9 mouse cellular contexts compared by ENCODE assay signal in the genomic region with DNA sequence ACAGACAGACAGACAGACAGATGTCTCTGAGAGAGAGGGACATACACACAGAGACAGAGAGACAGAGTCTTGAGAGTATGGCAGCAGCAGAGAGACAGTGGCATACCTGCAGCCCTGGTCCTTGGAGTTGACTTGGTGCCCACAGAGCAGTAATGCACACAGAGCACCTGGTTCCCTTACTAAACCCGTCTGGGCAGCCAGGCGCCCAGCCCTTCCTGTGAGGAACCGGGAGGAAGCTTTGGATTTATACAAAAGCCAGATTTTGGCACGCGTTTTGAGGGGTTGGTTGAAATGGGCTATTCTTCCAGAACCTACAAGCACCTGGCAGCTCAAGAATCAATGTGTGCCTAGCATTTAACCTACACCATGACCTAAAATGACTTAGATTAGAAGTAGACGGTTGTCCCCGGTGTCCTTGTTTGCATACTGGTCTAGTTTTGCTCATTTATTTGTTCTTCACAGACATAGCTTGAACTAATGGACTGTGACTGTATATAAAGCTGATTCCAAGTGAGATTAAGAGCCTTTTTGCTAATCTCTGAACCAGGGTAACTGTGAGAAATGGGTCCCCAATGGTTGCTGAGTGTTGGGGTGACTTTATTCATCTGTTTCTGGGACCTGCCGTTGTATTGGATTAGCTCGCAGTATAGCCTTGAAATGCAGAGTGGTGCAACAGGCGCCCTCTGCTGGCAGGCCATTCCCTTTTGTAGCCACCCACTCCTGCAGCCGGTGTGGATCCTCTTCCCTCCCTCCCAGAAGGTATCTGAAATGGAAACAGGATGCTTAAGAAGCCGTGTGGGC.
A peak's percentile ranks its signal among the peaks of the same experiment; 100 is the strongest.
DNase-seq lines count a peak whose midpoint lies in the region; ATAC-seq and TF ChIP-seq lines count a peak whose summit lies in the region.
"Had no signal": no experiment of that assay in that cellular context is flagged by ENCODE, and none has a peak within 500 bp of the region (broad histone marks: within the 10 kb centered on the region; RNA-seq: fewer than 3 reads in every experiment).

No protein-coding gene starts in this region.

- no peak overlapping the region for H3K27ac ChIP-seq in embryonic facial prominence, embryonic 12.5 days
- no peak overlapping the region for H3K27ac ChIP-seq in limb, embryonic 14.5 days (replicated peaks; ENCODE audit: low read depth, low read length)
- H3K27ac ChIP-seq: embryonic facial prominence, embryonic 13.5 days had no signal

- peak; percentile 84 to 86 for DNase-seq in B cell, adult 2 months
- DNase-seq in adrenal gland, postnatal 4 days (ENCODE audit: low spot score in 2 of 2): peak; percentile 63 to 75
- DNase-seq in heart, adult 9 months (ENCODE audit: low spot score in 2 of 2): peak; percentile 63 to 65
- peak; percentile 90 for DNase-seq in kidney, adult 9 months
- peak; percentile 81 for DNase-seq in limb, embryonic 14.5 days (ENCODE audit: low spot score)
- DNase-seq in naive thymus-derived CD4-positive, alpha-beta T cell, adult 2 months (ENCODE audit: low read depth): peak; percentile 93
- peak; percentile 85 for DNase-seq in splenic B cell, adult 2 months (ENCODE audit: low read depth, low spot score)

- no peak for TF ChIP-seq POLR2A in limb, embryonic 14.5 days (IDR thresholded peaks at IDR 0.05; ENCODE audit: borderline replicate concordance, extremely low read depth, insufficient read depth, insufficient read length)

- no peak overlapping the region for H3K4me3 ChIP-seq in embryonic facial prominence, embryonic 12.5 days
- no peak overlapping the region for H3K4me3 ChIP-seq in limb, embryonic 14.5 days (replicated peaks; ENCODE audit: low read length)
- H3K4me3 ChIP-seq: embryonic facial prominence, embryonic 13.5 days had no signal

- 39% methylated on average over 12 of the region's 12 CpGs for WGBS in embryonic facial prominence, embryonic 12.5 days
- 44% methylated on average over 12 of the region's 12 CpGs for WGBS in limb, embryonic 14.5 days

- ATAC-seq in embryonic facial prominence, embryonic 12.5 days (ENCODE audit: insufficient number of reproducible peaks, insufficient read depth, low FRiP score, low TSS enrichment): 0 out of 2 replicates have a peak, but pooled peaks have one; percentile 45
- ATAC-seq in limb, embryonic 14.5 days (ENCODE audit: low FRiP score, low read depth): 0 out of 2 replicates have a peak, but pooled peaks have one; percentile 64

- no peak overlapping the region for H3K4me2 ChIP-seq in embryonic facial prominence, embryonic 12.5 days (replicated peaks)
- no peak overlapping the region for H3K4me2 ChIP-seq in limb, embryonic 14.5 days (replicated peaks; ENCODE audit: low read depth, low read length, severe bottlenecking)
- H3K4me2 ChIP-seq: embryonic facial prominence, embryonic 13.5 days had no signal

- H3K9me3 ChIP-seq in embryonic facial prominence, embryonic 12.5 days: no peaks in the 10 kb centered on the region
- no peaks in the 10 kb centered on the region for H3K9me3 ChIP-seq in limb, embryonic 14.5 days (ENCODE audit: control insufficient read depth, low read length)
- H3K9me3 ChIP-seq: embryonic facial prominence, embryonic 13.5 days had no signal

- no peaks in the 10 kb centered on the region for H3K27me3 ChIP-seq in embryonic facial prominence, embryonic 12.5 days
- H3K27me3 ChIP-seq in limb, embryonic 14.5 days (ENCODE audit: control insufficient read depth, insufficient read depth, low read length): no peaks in the 10 kb centered on the region
- no peaks in the 10 kb centered on the region for H3K27me3 ChIP-seq in splenic B cell, adult 2 months (ENCODE audit: control insufficient read depth, insufficient read depth, low read length, poor library complexity, severe bottlenecking)

- H3K36me3 ChIP-seq in embryonic facial prominence, embryonic 12.5 days: no peaks in the 10 kb centered on the region
- no peaks in the 10 kb centered on the region for H3K36me3 ChIP-seq in limb, embryonic 14.5 days (ENCODE audit: control insufficient read depth, insufficient read depth, low read length)
- H3K36me3 ChIP-seq in splenic B cell, adult 2 months (ENCODE audit: control insufficient read depth, insufficient read depth, low read length, poor library complexity, severe bottlenecking): no peaks in the 10 kb centered on the region
- H3K36me3 ChIP-seq: embryonic facial prominence, embryonic 13.5 days had no signal

- H3K4me1 ChIP-seq in embryonic facial prominence, embryonic 12.5 days: peaks cover 20% of the 10 kb centered on the region
- H3K4me1 ChIP-seq in limb, embryonic 14.5 days (ENCODE audit: control insufficient read depth, insufficient read depth, low read length): peaks cover 12% of the 10 kb centered on the region; the same call in 1 of the 2 replicates

- H3K9ac ChIP-seq in embryonic facial prominence, embryonic 12.5 days: no peak overlapping the region
- no peak overlapping the region for H3K9ac ChIP-seq in limb, embryonic 14.5 days (ENCODE audit: low read depth, low read length, severe bottlenecking)
- H3K9ac ChIP-seq: embryonic facial prominence, embryonic 13.5 days had no signal
